Mouse (Mus musculus) CH12.LX (cell line): ENCODE measurements around the gene Fam151b. TPM values are rescaled to one million over a fixed set of nuclear protein-coding genes. Genes with fewer than 3 reads are reported as not detected.

ENCODE experiments used
- DNase-seq: peaks from one replicate; pipeline ENCODE4 v3.0.0-alpha.2; 2013; ENCODE audit errors: extremely low read depth
- H3K27ac ChIP-seq: 2 replicates; pipeline ENCODE4 v1.5.1; 2012; ENCODE audit warnings: low read depth, mild to moderate bottlenecking, control low read depth, moderate library complexity; ENCODE audit not compliant: insufficient read depth
- H3K27me3 ChIP-seq: replicated peaks from 2 replicates; pipeline ENCODE3; 2012; ENCODE audit warnings: inconsistent platforms
- H3K36me3 ChIP-seq, 2 experiments: replicated peaks in 1 of 2; 2 replicates each; pipeline versions ENCODE3 to v1.6.1; 2012; ENCODE audit warnings: inconsistent platforms in 1 of 2, low read length in 1 of 2, mild to moderate bottlenecking in 1 of 2, mixed read lengths in 1 of 2, moderate library complexity in 1 of 2; ENCODE audit not compliant: control insufficient read depth in 1 of 2, insufficient read depth in 1 of 2
- H3K4me1 ChIP-seq, 2 experiments: 2 replicates each; pipeline ENCODE4 v1.6.1; 2012; ENCODE audit warnings: inconsistent platforms in 1 of 2, moderate library complexity in 1 of 2; ENCODE audit not compliant: insufficient read depth in 2 of 2, control insufficient read depth in 1 of 2
- H3K4me2 ChIP-seq: 2 replicates; pipeline ENCODE4 v1.6.1; 2012; ENCODE audit warnings: low read depth, mild to moderate bottlenecking, control low read depth; ENCODE audit not compliant: poor library complexity, insufficient read depth, severe bottlenecking
- H3K4me3 ChIP-seq, 3 experiments: fragments of 150-350 bp in 1 of 3; sonication (generic) in 1 of 3; replicated peaks in 1 of 3; 2 replicates each; pipeline versions ENCODE3 to v1.5.1; 2011 to 2012; ENCODE audit warnings: low read depth in 2 of 3, low read length in 2 of 3, mild to moderate bottlenecking in 2 of 3, moderate library complexity in 2 of 3, control low read depth in 1 of 3, improper control_type of control experiment in 1 of 3, inconsistent platforms in 1 of 3, mixed read lengths in 1 of 3; ENCODE audit not compliant: poor library complexity in 1 of 3
- H3K79me2 ChIP-seq: replicated peaks from 2 replicates; pipeline ENCODE4 v1.6.1; 2012; ENCODE audit warnings: mild to moderate bottlenecking, moderate library complexity; ENCODE audit not compliant: control insufficient read depth, poor library complexity, insufficient read depth, severe bottlenecking; ENCODE audit errors: extremely low read depth
- H3K9ac ChIP-seq: 2 replicates; pipeline ENCODE4 v1.6.1; 2012; ENCODE audit warnings: low read depth, mild to moderate bottlenecking, control low read depth, moderate library complexity; ENCODE audit not compliant: insufficient read depth
- H3K9me3 ChIP-seq: replicated peaks from 2 replicates; pipeline ENCODE3; 2012; ENCODE audit warnings: low read length, inconsistent platforms, mixed read lengths
- CHD2 ChIP-seq: IDR thresholded peaks from 2 replicates; pipeline ENCODE4 v1.6.1; 2011; ENCODE audit warnings: low read length, improper control_type of control experiment
- HCFC1 ChIP-seq: IDR thresholded peaks from 2 replicates; pipeline ENCODE4 v1.6.1; 2012; ENCODE audit warnings: low read depth, mild to moderate bottlenecking, inconsistent platforms, low read length, improper control_type of control experiment
- MAX ChIP-seq: IDR thresholded peaks from 2 replicates; pipeline ENCODE4 v1.6.1; 2011; ENCODE audit warnings: low read length, improper control_type of control experiment
- NELFE ChIP-seq: IDR thresholded peaks from 2 replicates; pipeline ENCODE4 v1.6.1; 2011; ENCODE audit warnings: low read depth, low read length, improper control_type of control experiment
- NRF1 ChIP-seq: IDR thresholded peaks from 2 replicates; pipeline ENCODE4 v1.6.1; 2014; ENCODE audit warnings: low read depth, mild to moderate bottlenecking, inconsistent platforms, low read length, improper control_type of control experiment, moderate library complexity
- POLR2A ChIP-seq: IDR thresholded peaks from 2 replicates; pipeline ENCODE4 v1.6.1; 2011; ENCODE audit warnings: low read depth, mild to moderate bottlenecking, improper control_type of control experiment, low read length
- SMC3 ChIP-seq: IDR thresholded peaks from 2 replicates; pipeline ENCODE4 v1.6.1; 2011; ENCODE audit warnings: low read depth, low read length, improper control_type of control experiment
- TBP ChIP-seq: conservative IDR thresholded peaks from 2 replicates; pipeline ENCODE4 v1.6.1; 2011; ENCODE audit warnings: low read depth, low read length, improper control_type of control experiment
- ZC3H11A ChIP-seq: IDR thresholded peaks from 2 replicates; pipeline ENCODE4 v1.6.1; 2012; ENCODE audit warnings: low read depth, mild to moderate bottlenecking, inconsistent platforms, low read length, improper control_type of control experiment
- ZNF384 ChIP-seq: IDR thresholded peaks from 2 replicates; pipeline ENCODE4 v1.6.1; 2012; ENCODE audit warnings: low read depth, low read length, improper control_type of control experiment, inconsistent platforms
- dilution Hi-C: fragments of 300-500 bp; cut with MboI; formaldehyde crosslinking; loops from 2 replicates; pipeline ENCODE4 v1.14.3; 2020; ENCODE audit warnings: low sequenced_read_pairs; ENCODE audit not compliant: extremely low pct_unique_long_range_greater_than_20kb, extremely low pct_ligation_motif_present
- in situ Hi-C: fragments of 300-500 bp; cut with MboI; formaldehyde crosslinking; loops from 3 replicates; pipeline ENCODE4 v1.14.3; 2019; ENCODE audit warnings: low sequenced_read_pairs, low pct_ligation_motif_present, low pct_unique_long_range_greater_than_20kb, mixed read lengths
- polyA plus RNA-seq: library from polyadenylated mRNA; unstranded; fragments of >175 nt; gene quantifications from 2 replicates; pipeline ENCODE4 v1.2.1, GENCODE M21; 2012; ENCODE audit warnings: low read depth; ENCODE audit not compliant: insufficient read length
- total RNA-seq, 2 experiments: library from RNA; depleted of rRNA; stranded (reverse); fragments of 300-350 nt in 1 of 2; fragments of >200 nt in 1 of 2; gene quantifications; 2 replicates each; pipeline ENCODE4 v1.2.3; 2012 to 2014

The Fam151b gene
- total and polyA plus RNA-seq, 3 experiments: 2.5 to 5.2 (median 3.7) TPM

- no peak for DNase-seq
- Histone ChIP-seq H3K27ac (no peak overlapping the region), H3K79me2 (no peaks in the 10 kb centered on the region), H3K4me2 (no peak overlapping the region), H3K4me3 (no peak overlapping the region), H3K9me3 (no peaks in the 10 kb centered on the region), H3K27me3 (peaks cover 1% of the 10 kb centered on the region), H3K36me3 (no peaks in the 10 kb centered on the region), H3K9ac (no peak overlapping the region), H3K4me1 (peaks cover 0 to 2% of the 10 kb centered on the region in 2 experiments; a peak in 1 of 4 replicates)
- dilution Hi-C loops: no loop called here
- TF ChIP-seq ZNF384 (no peak), POLR2A (no peak), MAX (no peak), TBP (no peak), ZC3H11A (no peak), NELFE (no peak), NRF1 (no peak), CHD2 (no peak), SMC3 (no peak), HCFC1 (no peak)
- in situ Hi-C loops: no loop called here
These were observed 81.8 kb downstream of the Fam151b start for GRCm38 (mm10) chr13:92402063-92402462.

Other genes starting within 250 kb of the Fam151b start
- gene Gm20379, start 178.0 kb downstream of the Fam151b start, total RNA-seq (2012; rRNA removed): not detected in 2 replicates
- not detected in 2 replicates for gene Gm20379, start 178.0 kb downstream of the Fam151b start, total RNA-seq (2014; rRNA removed)
- 7.4 and 11.7 TPM in 2 replicates for gene Gm20379, start 178.0 kb downstream of the Fam151b start, polyA plus RNA-seq
- gene Dhfr, start 129.3 kb downstream of the Fam151b start, total RNA-seq (2012; rRNA removed): 13.6 and 19.6 TPM in 2 replicates
- 47.0 and 52.0 TPM in 2 replicates for gene Dhfr, start 129.3 kb downstream of the Fam151b start, total RNA-seq (2014; rRNA removed)
- 23.8 and 24.1 TPM in 2 replicates for gene Dhfr, start 129.3 kb downstream of the Fam151b start, polyA plus RNA-seq
- gene Msh3, start 129.0 kb downstream of the Fam151b start, total RNA-seq (2012; rRNA removed): 13.7 and 15.4 TPM in 2 replicates
- gene Msh3, start 129.0 kb downstream of the Fam151b start, total RNA-seq (2014; rRNA removed): 26.9 and 27.0 TPM in 2 replicates
- gene Msh3, start 129.0 kb downstream of the Fam151b start, polyA plus RNA-seq: 18.3 and 21.3 TPM in 2 replicates
- not detected in 2 replicates for gene Ankrd34b, start 58.1 kb downstream of the Fam151b start, total RNA-seq (2012; rRNA removed)
- not detected in 2 replicates for gene Ankrd34b, start 58.1 kb downstream of the Fam151b start, total RNA-seq (2014; rRNA removed)
- not detected in 2 replicates for gene Ankrd34b, start 58.1 kb downstream of the Fam151b start, polyA plus RNA-seq
- 6.8 and 8.0 TPM in 2 replicates for gene Zfyve16, start 46.9 kb upstream of the Fam151b start, total RNA-seq (2012; rRNA removed)
- gene Zfyve16, start 46.9 kb upstream of the Fam151b start, total RNA-seq (2014; rRNA removed): 8.5 and 9.0 TPM in 2 replicates
- 4.3 and 5.1 TPM in 2 replicates for gene Zfyve16, start 46.9 kb upstream of the Fam151b start, polyA plus RNA-seq
- gene Spz1, start 92.2 kb upstream of the Fam151b start, total RNA-seq (2012; rRNA removed): not detected in 2 replicates
- not detected in 2 replicates for gene Spz1, start 92.2 kb upstream of the Fam151b start, total RNA-seq (2014; rRNA removed)
- not detected in 2 replicates for gene Spz1, start 92.2 kb upstream of the Fam151b start, polyA plus RNA-seq
- gene Serinc5, start 127.1 kb upstream of the Fam151b start, total RNA-seq (2012; rRNA removed): 5.0 and 5.2 TPM in 2 replicates
- 3.8 and 4.3 TPM in 2 replicates for gene Serinc5, start 127.1 kb upstream of the Fam151b start, total RNA-seq (2014; rRNA removed)
- gene Serinc5, start 127.1 kb upstream of the Fam151b start, polyA plus RNA-seq: 1.9 and 2.2 TPM in 2 replicates